Mouse (Mus musculus): ENCODE results near the gene 1700025B11Rik. TPM values are rescaled to one million over a fixed set of nuclear protein-coding genes. Genes with fewer than 3 reads are reported as not detected.
"Not testable (repeated sequence)": the region's sequence is repeated elsewhere in the genome, so short reads cannot be mapped to it uniquely, and the experiment has no call there.

Gene 1700025B11Rik
- polyA plus RNA-seq, 1 experiment from 2014 or later, result not detected

DNA sequence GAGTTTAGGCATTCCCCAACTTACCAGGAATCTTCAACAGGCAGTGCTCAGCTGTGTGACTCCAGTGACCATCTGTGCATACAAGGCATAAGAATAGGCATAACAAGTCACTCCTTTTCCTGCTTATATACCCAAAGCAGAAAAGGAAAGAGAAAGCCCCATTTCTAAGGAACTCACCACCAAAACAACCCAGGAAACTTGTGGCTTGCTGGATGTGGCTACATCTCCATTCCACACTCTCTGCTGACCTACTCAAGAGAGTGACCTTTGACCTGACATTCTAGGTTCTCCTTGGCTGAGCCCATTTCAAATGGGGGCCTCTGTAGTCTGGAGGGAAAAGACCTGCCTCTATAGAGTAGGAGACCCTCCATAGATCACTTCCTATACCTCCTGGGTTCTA lies 28.5 kb downstream of the 1700025B11Rik start, which contains the start of gene Apol7c:
Gene Apol7c, minus strand, starts transcription at position 101 of the 400 bp plus-strand sequence.
- Histone ChIP-seq H3K36me3 (no peaks in the 10 kb centered on the region), H3K27ac (no peak within 1 kb of the TSS), H3K4me3 (no peak within 1 kb of the TSS), H3K9me3 (no peaks in the 10 kb centered on the region), H3K4me1 (replicated peaks) (no peaks in the 10 kb centered on the region), H3K27me3 (ENCODE audit: insufficient read depth, poor library complexity, severe bottlenecking) (no peaks in the 10 kb centered on the region)
- DNase-seq (ENCODE audit: low spot score), result no peak

DNA sequence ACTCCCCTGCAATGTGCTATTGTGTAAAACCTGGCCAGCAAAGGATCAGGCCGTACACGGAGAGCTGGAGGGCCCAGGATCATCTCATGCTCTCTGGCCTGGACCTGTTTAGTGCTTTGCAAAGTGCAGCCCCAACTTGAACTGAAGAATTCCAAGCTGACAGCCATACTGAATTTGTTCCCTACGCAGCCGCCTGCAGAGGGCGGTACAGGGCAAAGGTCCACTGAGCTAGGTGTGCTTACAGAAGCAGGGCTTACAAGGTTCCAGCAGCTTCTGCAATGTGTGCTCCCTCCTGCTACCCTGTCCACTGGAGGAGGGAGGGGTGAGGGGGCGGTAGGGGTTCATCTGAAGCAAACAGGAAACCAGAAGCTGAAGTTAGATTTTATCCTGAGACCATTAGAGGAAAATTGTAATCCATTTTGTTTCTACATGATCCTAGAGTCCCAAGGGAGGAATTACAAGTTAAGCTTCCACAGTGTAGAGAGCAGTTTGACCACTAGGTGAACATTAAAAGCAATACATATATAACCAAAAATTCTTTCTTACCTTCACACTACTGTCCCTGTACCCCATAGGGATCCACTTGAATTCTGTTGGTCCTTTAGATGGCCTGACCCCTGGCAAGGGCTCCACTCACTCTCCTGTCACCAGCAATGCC lies 38.4 kb downstream of the 1700025B11Rik start:
- H3K36me3 ChIP-seq; H3K27ac ChIP-seq; H3K4me3 ChIP-seq; H3K9me3 ChIP-seq; H3K27me3 ChIP-seq (ENCODE audit: insufficient read depth, poor library complexity, severe bottlenecking); H3K4me1 ChIP-seq (replicated peaks): not testable (repeated sequence)
- peak; percentile 43 for DNase-seq (ENCODE audit: low spot score)
- WGBS, result 16% methylated on average over 6 of the region's 6 CpGs

DNA sequence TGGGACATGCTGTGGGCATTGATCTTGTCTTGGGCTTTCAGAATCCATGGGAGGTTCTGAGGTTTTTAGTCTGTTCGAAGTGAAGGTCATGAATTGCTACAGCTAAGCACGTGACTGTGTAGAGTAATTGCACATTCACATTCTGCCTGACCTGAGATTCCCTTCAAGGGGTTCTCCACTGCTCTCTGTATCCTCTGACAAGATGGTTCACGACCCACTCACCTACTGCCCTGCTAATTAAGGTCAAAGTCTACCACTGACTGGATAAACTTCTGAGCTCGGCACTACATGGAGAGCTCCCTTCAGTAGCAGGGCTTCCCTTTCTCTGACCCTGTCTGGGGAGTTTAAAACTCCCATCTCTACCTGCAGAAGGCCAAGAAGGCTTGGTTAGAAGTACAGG lies 41.1 kb downstream of the 1700025B11Rik start:
- not testable (repeated sequence) for H3K4me3 ChIP-seq; H3K4me1 ChIP-seq (replicated peaks); H3K27ac ChIP-seq; DNase-seq (ENCODE audit: low spot score); H3K9me3 ChIP-seq; H3K36me3 ChIP-seq; H3K27me3 ChIP-seq (ENCODE audit: insufficient read depth, poor library complexity, severe bottlenecking)
- 76% methylated on average over 4 of the region's 4 CpGs for WGBS

Other genes with a start within 250 kb of the 1700025B11Rik start
- not detected in 2 replicates for gene Apol7a, start 162.8 kb downstream of the 1700025B11Rik start, polyA plus RNA-seq (2016; fragmentation: Nextera tagmentation; extraction: Ambion mirVana)
- gene Apol9a, start 150.8 kb downstream of the 1700025B11Rik start, polyA plus RNA-seq (2016; fragmentation: Nextera tagmentation; extraction: Ambion mirVana), result 0.04 TPM in 1 of 2 replicates, not detected in the other
- gene Apol7b, start 114.4 kb downstream of the 1700025B11Rik start, polyA plus RNA-seq (2016; fragmentation: Nextera tagmentation; extraction: Ambion mirVana), result not detected in 2 replicates
- not detected in 2 replicates for gene Apol10a, start 84.8 kb downstream of the 1700025B11Rik start, polyA plus RNA-seq (2016; fragmentation: Nextera tagmentation; extraction: Ambion mirVana)
- gene Apol11a, start 53.6 kb downstream of the 1700025B11Rik start, polyA plus RNA-seq (2016; fragmentation: Nextera tagmentation; extraction: Ambion mirVana), result not detected in 2 replicates
- not detected in 2 replicates for gene Apol7c, start 28.6 kb downstream of the 1700025B11Rik start, polyA plus RNA-seq (2016; fragmentation: Nextera tagmentation; extraction: Ambion mirVana)
- not detected in 2 replicates for gene Apol10b, start 34.2 kb upstream of the 1700025B11Rik start, polyA plus RNA-seq (2016; fragmentation: Nextera tagmentation; extraction: Ambion mirVana)
- gene Gm36245, start 37.4 kb upstream of the 1700025B11Rik start, polyA plus RNA-seq (2016; fragmentation: Nextera tagmentation; extraction: Ambion mirVana), result not detected in 2 replicates
- not detected in 2 replicates for gene Apol11b, start 81.4 kb upstream of the 1700025B11Rik start, polyA plus RNA-seq (2016; fragmentation: Nextera tagmentation; extraction: Ambion mirVana)
- not detected in 2 replicates for gene Apol7e, start 137.0 kb upstream of the 1700025B11Rik start, polyA plus RNA-seq (2016; fragmentation: Nextera tagmentation; extraction: Ambion mirVana)
- not detected in 2 replicates for gene Apol9b, start 167.1 kb upstream of the 1700025B11Rik start, polyA plus RNA-seq (2016; fragmentation: Nextera tagmentation; extraction: Ambion mirVana)
- 0.14 and 0.20 TPM in 2 replicates for gene Apol8, start 195.1 kb upstream of the 1700025B11Rik start, polyA plus RNA-seq (2016; fragmentation: Nextera tagmentation; extraction: Ambion mirVana)

Data from hindbrain, embryonic 10.5 days (tissue).